In genomic region chr14:60368769-60369666, GRCm38 (mm10) we compare ENCODE assay signal across 12 mouse cellular contexts. TPM values are rescaled to one million over a fixed set of nuclear protein-coding genes. Genes with fewer than 3 reads are reported as not detected.
DNase-seq lines count a peak whose midpoint lies in the region; ATAC-seq and TF ChIP-seq lines count a peak whose summit lies in the region.
"Had no signal": no experiment of that assay in that cellular context is flagged by ENCODE, and none has a peak within 500 bp of the region (broad histone marks: within the 10 kb centered on the region; RNA-seq: fewer than 3 reads in every experiment).

No protein-coding gene starts in this region.

- TF ChIP-seq CTCF in layer of hippocampus, adult 2 months (conservative IDR thresholded peaks at IDR 0.05): no peak

- peak; percentile 45 for DNase-seq in cerebellum, adult 11-12 months
- no peak for DNase-seq in cerebellum, adult 8-10 months
- DNase-seq in layer of hippocampus, adult 2 months (ENCODE audit: low spot score in 2 of 2): no peak
- no peak for DNase-seq in layer of hippocampus, adult 18-20 months (ENCODE audit: low spot score in 2 of 2)
- DNase-seq in retina, embryonic 14.5 days (ENCODE audit: low spot score): peak; percentile 69
- no peak for DNase-seq in adrenal gland, adult 2 months
- no peak for DNase-seq in adrenal gland, adult 8-10 months

- no peaks in the 10 kb centered on the region for H3K27me3 ChIP-seq in forebrain, embryonic 16.5 days (replicated peaks; ENCODE audit: control insufficient read depth, insufficient read depth, low read length)
- H3K27me3 ChIP-seq: embryonic facial prominence, embryonic 13.5 days; neural tube, embryonic 13.5 days had no signal

- ATAC-seq in forebrain, embryonic 16.5 days: peak; percentile 52; the same call in 1 of the 2 replicates

- WGBS in forebrain, embryonic 16.5 days: 30% methylated on average over 9 of the region's 9 CpGs

- no peak overlapping the region for H3K4me3 ChIP-seq in layer of hippocampus, adult 2 months
- no peak overlapping the region for H3K4me3 ChIP-seq in forebrain, embryonic 16.5 days (replicated peaks; ENCODE audit: low read length)
- H3K4me3 ChIP-seq: embryonic facial prominence, embryonic 13.5 days; neural tube, embryonic 13.5 days had no signal

- H3K9ac ChIP-seq in forebrain, embryonic 16.5 days (replicated peaks; ENCODE audit: low read depth, low read length): no peak overlapping the region
- H3K9ac ChIP-seq: embryonic facial prominence, embryonic 13.5 days; liver, embryonic 14.5 days; neural tube, embryonic 13.5 days had no signal

- H3K4me1 ChIP-seq in forebrain, embryonic 16.5 days (replicated peaks; ENCODE audit: control insufficient read depth, insufficient read depth, low read length): peaks cover 9% of the 10 kb centered on the region

- no peak overlapping the region for H3K4me2 ChIP-seq in forebrain, embryonic 16.5 days (ENCODE audit: low read length)
- H3K4me2 ChIP-seq: embryonic facial prominence, embryonic 13.5 days; neural tube, embryonic 13.5 days had no signal

- H3K36me3 ChIP-seq in forebrain, embryonic 16.5 days (ENCODE audit: control insufficient read depth, insufficient read depth): no peaks in the 10 kb centered on the region
- H3K36me3 ChIP-seq: embryonic facial prominence, embryonic 13.5 days; neural tube, embryonic 13.5 days had no signal

- H3K9me3 ChIP-seq in forebrain, embryonic 16.5 days (ENCODE audit: control insufficient read depth, low read length): no peaks in the 10 kb centered on the region
- H3K9me3 ChIP-seq: embryonic facial prominence, embryonic 13.5 days; neural tube, embryonic 13.5 days had no signal

- H3K27ac ChIP-seq in layer of hippocampus, adult 2 months: peak overlapping the region; percentile 77
- peak overlapping the region; percentile 37 for H3K27ac ChIP-seq in forebrain, embryonic 16.5 days (ENCODE audit: low read length)
- H3K27ac ChIP-seq: embryonic facial prominence, embryonic 13.5 days; kidney, postnatal 0 days; liver, embryonic 14.5 days; neural tube, embryonic 13.5 days had no signal

RNA-seq across cellular contexts. Expression of gene Amer2, which starts 4.0 kb away (rescaled TPM):
- total RNA-seq in layer of hippocampus, adult 2 months (2021): 10 to 100 TPM; 47.7 to 49.2 TPM
- 10 to 100 TPM; 51.1 to 51.8 TPM for total RNA-seq in layer of hippocampus, adult 18-20 months (2021)
- 34.6 and 35.2 TPM in 2 replicates for polyA plus RNA-seq in forebrain, embryonic 16.5 days (2015; fragmentation: Nextera tagmentation; extraction: Ambion mirVana)
- 1 to 10 TPM; 2.8 to 3.7 TPM for total RNA-seq in adrenal gland, adult 2 months (2021)
- polyA plus RNA-seq in adrenal gland, adult 2 months (2012; rRNA removed): 0.35 and 0.57 TPM in 2 replicates
- total RNA-seq in adrenal gland, adult 8-10 months (2022): 1 to 10 TPM; 4.4 to 5.9 (median 4.6) TPM

Comparison
In these comparisons a context has a peak if more than half of its experiments do, and no peak if none do; other contexts are left out.
1. DNase-seq: peak in cerebellum, adult 11-12 months (single experiment) and retina, embryonic 14.5 days (single experiment); none in cerebellum, adult 8-10 months (single experiment), layer of hippocampus, adult 2 months (0 of 2), layer of hippocampus, adult 18-20 months (0 of 2), adrenal gland, adult 2 months (single experiment) and adrenal gland, adult 8-10 months (single experiment).
2. RNA of gene Amer2, which starts 4.0 kb away (total RNA-seq): 51.1 to 51.8 TPM in layer of hippocampus, adult 18-20 months and 47.7 to 49.2 TPM in layer of hippocampus, adult 2 months; 4.4 to 5.9 TPM in adrenal gland, adult 8-10 months and 2.8 to 3.7 TPM in adrenal gland, adult 2 months; every median in the first group is over 4 times any median in the second.